Mouse (Mus musculus): ENCODE data around the gene Rec8. TPM values are rescaled to one million over a fixed set of nuclear protein-coding genes. Genes with fewer than 3 reads are reported as not detected.

The Rec8 gene
- polyA plus RNA-seq, 1 experiment from 2014 or later, result 12.1 TPM

GRCm38 (mm10) chr14:55603633-55604576 lies 13.9 kb upstream of the Rec8 start:
- Histone ChIP-seq H3K4me1 (peaks cover 11% of the 10 kb centered on the region), H3K27me3 (ENCODE audit: low read depth, poor library complexity, severe bottlenecking) (no peaks in the 10 kb centered on the region), H3K4me3 (peak overlapping the region; percentile 40), H3K27ac (peak overlapping the region; percentile 81), H3K9me3 (replicated peaks) (no peaks in the 10 kb centered on the region), H3K36me3 (peaks cover 85% of the 10 kb centered on the region)
- peak; percentile 85 for DNase-seq (ENCODE audit: low spot score)
- 14% methylated on average over 19 of the region's 19 CpGs for WGBS

GRCm38 (mm10) chr14:55604823-55605222 lies 13.0 kb upstream of the Rec8 start:
- 94% methylated on average over 11 of the region's 11 CpGs for WGBS
- H3K4me3 ChIP-seq, result no peak overlapping the region
- peaks cover 85% of the 10 kb centered on the region for H3K36me3 ChIP-seq
- no peak for DNase-seq (ENCODE audit: low spot score)
- no peaks in the 10 kb centered on the region for H3K9me3 ChIP-seq (replicated peaks)
- no peak overlapping the region for H3K27ac ChIP-seq
- peaks cover 11% of the 10 kb centered on the region for H3K4me1 ChIP-seq
- H3K27me3 ChIP-seq (ENCODE audit: low read depth, poor library complexity, severe bottlenecking), result no peaks in the 10 kb centered on the region

GRCm38 (mm10) chr14:55605743-55606459 lies 11.9 kb upstream of the Rec8 start:
- DNase-seq (ENCODE audit: low spot score), result no peak
- no peak overlapping the region for H3K27ac ChIP-seq
- H3K36me3 ChIP-seq, result peaks cover 80% of the 10 kb centered on the region
- H3K9me3 ChIP-seq (replicated peaks), result no peaks in the 10 kb centered on the region
- H3K4me1 ChIP-seq, result peaks cover 11% of the 10 kb centered on the region
- no peak overlapping the region for H3K4me3 ChIP-seq
- 94% methylated on average over 16 of the region's 16 CpGs for WGBS
- H3K27me3 ChIP-seq (ENCODE audit: low read depth, poor library complexity, severe bottlenecking), result no peaks in the 10 kb centered on the region

GRCm38 (mm10) chr14:55608339-55608738 lies 9.5 kb upstream of the Rec8 start:
- Histone ChIP-seq H3K27me3 (ENCODE audit: low read depth, poor library complexity, severe bottlenecking) (no peaks in the 10 kb centered on the region), H3K4me1 (peaks cover 10% of the 10 kb centered on the region), H3K36me3 (peaks cover 56% of the 10 kb centered on the region), H3K9me3 (replicated peaks) (no peaks in the 10 kb centered on the region), H3K27ac (no peak overlapping the region), H3K4me3 (no peak overlapping the region)
- 96% methylated on average over 6 of the region's 6 CpGs for WGBS
- DNase-seq (ENCODE audit: low spot score), result no peak

- no peak for DNase-seq (ENCODE audit: low spot score)
- H3K27me3 ChIP-seq (ENCODE audit: low read depth, poor library complexity, severe bottlenecking), result no peaks in the 10 kb centered on the region
- peaks cover 21% of the 10 kb centered on the region for H3K36me3 ChIP-seq
- H3K9me3 ChIP-seq (replicated peaks), result no peaks in the 10 kb centered on the region
- 79% methylated on average over 6 of the region's 6 CpGs for WGBS
- no peak overlapping the region for H3K4me3 ChIP-seq
- H3K4me1 ChIP-seq, result peaks cover 13% of the 10 kb centered on the region
- no peak overlapping the region for H3K27ac ChIP-seq
Measured at GRCm38 (mm10) chr14:55613346-55613745, 4.5 kb upstream of the Rec8 start.

GRCm38 (mm10) chr14:55614565-55615178 lies 3.2 kb upstream of the Rec8 start:
- H3K27ac ChIP-seq, result no peak overlapping the region
- peaks cover 21% of the 10 kb centered on the region for H3K4me1 ChIP-seq
- H3K9me3 ChIP-seq (replicated peaks), result no peaks in the 10 kb centered on the region
- peaks cover 7% of the 10 kb centered on the region for H3K36me3 ChIP-seq
- DNase-seq (ENCODE audit: low spot score), result no peak
- peaks cover 8% of the 10 kb centered on the region; the same call in 1 of the 2 replicates for H3K27me3 ChIP-seq (ENCODE audit: low read depth, poor library complexity, severe bottlenecking)
- 81% methylated on average over 7 of the region's 7 CpGs for WGBS
- H3K4me3 ChIP-seq, result no peak overlapping the region

- H3K27ac ChIP-seq, result no peak overlapping the region
- 59% methylated on average over 2 of the region's 2 CpGs for WGBS
- no peak overlapping the region for H3K4me3 ChIP-seq
- H3K4me1 ChIP-seq, result peaks cover 21% of the 10 kb centered on the region
- no peak for DNase-seq (ENCODE audit: low spot score)
- H3K27me3 ChIP-seq (ENCODE audit: low read depth, poor library complexity, severe bottlenecking), result peaks cover 9% of the 10 kb centered on the region; the same call in 1 of the 2 replicates
- no peaks in the 10 kb centered on the region for H3K9me3 ChIP-seq (replicated peaks)
- H3K36me3 ChIP-seq, result no peaks in the 10 kb centered on the region
Measured at GRCm38 (mm10) chr14:55615876-55616275, 2.0 kb upstream of the Rec8 start.

- peaks cover 9% of the 10 kb centered on the region; the same call in 1 of the 2 replicates for H3K27me3 ChIP-seq (ENCODE audit: low read depth, poor library complexity, severe bottlenecking)
- no peak overlapping the region for H3K27ac ChIP-seq
- 83% methylated on average over 2 of the region's 2 CpGs for WGBS
- no peak for DNase-seq (ENCODE audit: low spot score)
- peaks cover 21% of the 10 kb centered on the region for H3K4me1 ChIP-seq
- no peaks in the 10 kb centered on the region for H3K9me3 ChIP-seq (replicated peaks)
- H3K36me3 ChIP-seq, result no peaks in the 10 kb centered on the region
- no peak overlapping the region for H3K4me3 ChIP-seq
Measured at GRCm38 (mm10) chr14:55616844-55617243, 993 bp upstream of the Rec8 start.

GRCm38 (mm10) chr14:55618486-55619195 lies 804 bp downstream of the Rec8 start:
- H3K27ac ChIP-seq, result peak overlapping the region; percentile 46; the same call in 1 of the 2 replicates
- no peaks in the 10 kb centered on the region for H3K9me3 ChIP-seq (replicated peaks)
- DNase-seq (ENCODE audit: low spot score), result no peak
- peaks cover 21% of the 10 kb centered on the region for H3K4me1 ChIP-seq
- H3K27me3 ChIP-seq (ENCODE audit: low read depth, poor library complexity, severe bottlenecking), result peaks cover 9% of the 10 kb centered on the region; the same call in 1 of the 2 replicates
- 49% methylated on average over 22 of the region's 22 CpGs for WGBS
- H3K36me3 ChIP-seq, result peaks cover 10% of the 10 kb centered on the region
- peak overlapping the region; percentile 39 for H3K4me3 ChIP-seq

- WGBS, result 84% methylated on average over 27 of the region's 27 CpGs
- no peaks in the 10 kb centered on the region for H3K9me3 ChIP-seq (replicated peaks)
- H3K4me1 ChIP-seq, result no peaks in the 10 kb centered on the region
- no peak overlapping the region for H3K4me3 ChIP-seq
- H3K27me3 ChIP-seq (ENCODE audit: low read depth, poor library complexity, severe bottlenecking), result no peaks in the 10 kb centered on the region
- peaks cover 100% of the 10 kb centered on the region for H3K36me3 ChIP-seq
- no peak for DNase-seq (ENCODE audit: low spot score)
- H3K27ac ChIP-seq, result no peak overlapping the region
Measured at GRCm38 (mm10) chr14:55628077-55628827, 10.4 kb downstream of the Rec8 start.

- WGBS, result 61% methylated on average over 5 of the region's 5 CpGs
- no peaks in the 10 kb centered on the region for H3K27me3 ChIP-seq (ENCODE audit: low read depth, poor library complexity, severe bottlenecking)
- H3K4me3 ChIP-seq, result no peak overlapping the region
- DNase-seq (ENCODE audit: low spot score), result peak; percentile 49
- peaks cover 100% of the 10 kb centered on the region for H3K36me3 ChIP-seq
- no peak overlapping the region for H3K27ac ChIP-seq
- peaks cover 4% of the 10 kb centered on the region for H3K4me1 ChIP-seq
- H3K9me3 ChIP-seq (replicated peaks), result no peaks in the 10 kb centered on the region
Measured at GRCm38 (mm10) chr14:55629312-55629711, 11.5 kb downstream of the Rec8 start.

Data from limb, embryonic 10.5 days (tissue).